Mouse (Mus musculus) midbrain, embryonic 16.5 days (tissue): ENCODE measurements around the gene Nucb1. TPM values are rescaled to one million over a fixed set of nuclear protein-coding genes. Genes with fewer than 3 reads are reported as not detected.
"Not testable (repeated sequence)": the region's sequence is repeated elsewhere in the genome, so short reads cannot be mapped to it uniquely, and the experiment has no call there.

Source experiments
- ATAC-seq: fragments of 200-750 bp; cut with Nextera tagmentation; 2 replicates; pipeline ENCODE4 v1.8.0; 2017; ENCODE audit warnings: moderate TSS enrichment
- H3K27ac ChIP-seq: fragments of 300-500 bp; sonication (generic); 2 replicates; pipeline ENCODE4 v1.5.1; 2014; ENCODE audit warnings: mild to moderate bottlenecking, low read length, mixed read lengths
- H3K27me3 ChIP-seq: fragments of 300-500 bp; sonication (generic); 2 replicates; pipeline ENCODE4 v1.6.1; 2014; ENCODE audit warnings: low read depth, low read length, mixed read lengths; ENCODE audit not compliant: control insufficient read depth, insufficient read depth
- H3K36me3 ChIP-seq: fragments of 300-500 bp; sonication (generic); 2 replicates; pipeline ENCODE4 v1.6.1; 2014; ENCODE audit warnings: mild to moderate bottlenecking, low read length, moderate library complexity, mixed read lengths; ENCODE audit not compliant: control insufficient read depth, insufficient read depth
- H3K4me1 ChIP-seq: fragments of 300-500 bp; sonication (generic); 2 replicates; pipeline ENCODE4 v1.6.1; 2014; ENCODE audit warnings: mild to moderate bottlenecking, low read length, mixed read lengths; ENCODE audit not compliant: control insufficient read depth, insufficient read depth
- H3K4me2 ChIP-seq: fragments of 300-500 bp; sonication (generic); 2 replicates; pipeline ENCODE4 v1.6.1; 2014; ENCODE audit warnings: mild to moderate bottlenecking, low read length, mixed read lengths
- H3K4me3 ChIP-seq: fragments of 300-500 bp; sonication (generic); 2 replicates; pipeline ENCODE4 v1.5.1; 2014; ENCODE audit warnings: low read depth, mild to moderate bottlenecking, low read length, moderate library complexity, mixed read lengths
- H3K9ac ChIP-seq: fragments of 300-500 bp; sonication (generic); 2 replicates; pipeline ENCODE4 v1.6.1; 2014; ENCODE audit warnings: low read depth, low read length, mixed read lengths
- H3K9me3 ChIP-seq: fragments of 300-500 bp; sonication (generic); replicated peaks from 2 replicates; pipeline ENCODE4 v1.6.1; 2014; ENCODE audit warnings: mild to moderate bottlenecking, low read length, mixed read lengths; ENCODE audit not compliant: control insufficient read depth, poor library complexity, severe bottlenecking
- WGBS: fragments of 180-500 bp; shearing (Covaris S2); extraction: QIAGEN DNeasy Blood & Tissue Kit; methylation state at CpG from one replicate; pipeline ENCODE4 v1.1.7; 2014; 5-methylcytosine and 5-hydroxymethylcytosine counted together
- polyA plus RNA-seq: library from polyadenylated mRNA; unstranded; fragments of >200 nt; fragmentation: Nextera tagmentation; extraction: Ambion mirVana; gene quantifications from 2 replicates; pipeline ENCODE4 v1.2.1, GENCODE M21; 2015

The Nucb1 gene
- polyA plus RNA-seq, 1 experiment from 2014 or later: 119 TPM

DNA sequence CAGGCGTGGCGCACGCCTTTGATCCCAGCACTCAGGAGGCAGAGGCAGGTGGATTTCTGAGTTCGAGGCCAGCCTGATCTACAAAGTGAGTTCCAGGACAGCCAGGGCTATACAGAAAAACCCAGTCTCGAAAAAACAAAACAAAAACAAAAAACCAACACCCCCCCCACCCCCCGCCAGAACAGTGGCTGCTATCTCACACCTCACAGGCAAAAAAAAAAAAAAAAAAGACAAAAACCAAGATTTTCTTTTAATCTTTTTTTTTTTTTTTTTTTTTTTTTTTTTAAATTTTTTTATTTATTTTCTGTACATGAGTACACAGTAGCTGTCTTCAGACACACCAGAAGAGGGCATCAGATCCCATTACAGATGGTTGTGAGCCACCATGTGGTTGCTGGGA is 17.0 kb upstream of the Nucb1 start:
- not testable (repeated sequence) for H3K4me2 ChIP-seq, H3K27ac ChIP-seq, H3K4me3 ChIP-seq, ATAC-seq, H3K36me3 ChIP-seq, H3K9me3 ChIP-seq, H3K27me3 ChIP-seq, H3K9ac ChIP-seq
- 96% methylated on average over 6 of the region's 6 CpGs for WGBS
- peaks cover 11% of the 10 kb centered on the region for H3K4me1 ChIP-seq

DNA sequence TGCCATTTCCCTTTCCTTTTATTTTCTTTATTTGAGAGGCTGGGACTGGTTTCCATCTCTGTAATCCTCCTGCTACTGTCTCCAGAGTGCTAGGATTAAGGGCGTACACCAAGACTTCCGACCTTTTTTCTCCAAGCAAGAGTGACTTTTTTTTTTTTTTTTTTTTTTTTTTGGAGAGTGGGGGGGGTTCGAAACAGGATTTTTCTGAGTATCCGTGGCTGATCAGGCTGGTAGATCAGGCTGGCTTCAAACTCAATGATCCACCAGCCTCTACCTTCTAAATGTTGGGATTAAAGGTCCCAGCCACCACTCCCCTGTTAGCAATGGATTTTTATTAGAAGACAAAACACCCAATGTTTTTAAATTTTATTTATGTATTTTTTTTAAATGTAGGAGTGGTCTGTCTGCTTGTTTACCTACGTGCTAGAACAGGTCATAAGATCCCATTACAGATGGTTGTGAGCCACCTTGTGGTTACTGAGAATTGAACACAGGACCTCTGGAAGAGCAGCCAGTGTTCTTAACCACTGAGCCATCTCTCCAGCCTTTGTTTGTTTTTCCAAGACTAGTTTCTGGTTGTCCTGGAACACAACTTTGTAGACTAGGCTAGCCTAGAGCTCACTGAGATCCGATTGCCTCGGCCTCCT is 16.4 kb upstream of the Nucb1 start:
- Histone ChIP-seq H3K27ac (peak overlapping the region; percentile 66; the same call in 1 of the 2 replicates), H3K36me3 (no peaks in the 10 kb centered on the region), H3K9me3 (no peaks in the 10 kb centered on the region), H3K4me2 (peak overlapping the region; percentile 84), H3K4me1 (peaks cover 11% of the 10 kb centered on the region), H3K27me3 (0 out of 2 replicates have a peak, but pooled peaks cover 2% of the 10 kb centered on the region), H3K4me3 (peak overlapping the region; percentile 66), H3K9ac (peak overlapping the region; percentile 78)
- 27% methylated on average over 7 of the region's 7 CpGs for WGBS
- no peak for ATAC-seq

DNA sequence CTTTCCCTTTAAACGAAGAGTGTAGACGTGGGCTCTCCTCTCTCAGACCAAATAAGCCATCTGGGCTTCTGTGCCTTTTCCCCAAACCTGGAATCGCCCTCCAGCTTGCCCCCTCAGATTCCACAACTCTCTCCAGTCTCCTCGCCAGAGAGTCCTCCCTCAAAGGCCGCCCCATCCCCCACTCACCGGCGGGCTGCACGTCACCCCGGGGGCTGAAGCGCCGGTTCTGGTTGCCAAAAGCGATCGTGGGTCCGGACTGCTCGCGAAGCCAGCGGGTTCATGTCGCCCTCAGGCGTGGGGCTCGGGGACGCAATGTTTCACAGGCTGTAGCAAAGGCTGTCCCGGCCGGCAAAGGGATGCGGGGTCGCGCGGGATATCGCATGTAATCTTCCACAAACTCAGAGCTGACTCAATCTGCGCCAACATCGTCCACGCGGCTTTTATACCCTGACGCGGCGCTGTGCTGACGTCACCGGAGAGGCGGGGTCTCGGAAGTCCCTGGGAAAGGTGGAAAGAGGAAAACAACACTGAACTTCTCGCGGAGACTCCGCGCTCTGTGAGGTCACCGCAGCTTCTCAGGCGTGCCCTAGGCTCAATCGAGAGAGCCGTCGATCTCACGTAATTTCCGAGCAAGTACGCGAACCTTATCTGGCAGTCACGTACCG is 15.7 kb upstream of the Nucb1 start, which contains the start of the genes Ppp1r15a and Plekha4:
Gene Ppp1r15a, minus strand, starts transcription at position 460 of the 665 bp plus-strand sequence.
Gene Plekha4, plus strand, starts transcription at position 522 of the 665 bp plus-strand sequence.
- H3K27me3 ChIP-seq: 0 out of 2 replicates have a peak, but pooled peaks cover 2% of the 10 kb centered on the region
- peak within 1 kb of the TSS; percentile 66 for H3K27ac ChIP-seq
- H3K36me3 ChIP-seq: no peaks in the 10 kb centered on the region
- peak within 1 kb of the TSS; percentile 84 for H3K4me2 ChIP-seq
- peak within 1 kb of the TSS; percentile 78 for H3K9ac ChIP-seq
- peak; percentile 67 for ATAC-seq
- peaks cover 13% of the 10 kb centered on the region for H3K4me1 ChIP-seq
- H3K4me3 ChIP-seq: peak within 1 kb of the TSS; percentile 66
- H3K9me3 ChIP-seq: no peaks in the 10 kb centered on the region
- under 1% methylated on average over 54 of the region's 54 CpGs for WGBS

DNA sequence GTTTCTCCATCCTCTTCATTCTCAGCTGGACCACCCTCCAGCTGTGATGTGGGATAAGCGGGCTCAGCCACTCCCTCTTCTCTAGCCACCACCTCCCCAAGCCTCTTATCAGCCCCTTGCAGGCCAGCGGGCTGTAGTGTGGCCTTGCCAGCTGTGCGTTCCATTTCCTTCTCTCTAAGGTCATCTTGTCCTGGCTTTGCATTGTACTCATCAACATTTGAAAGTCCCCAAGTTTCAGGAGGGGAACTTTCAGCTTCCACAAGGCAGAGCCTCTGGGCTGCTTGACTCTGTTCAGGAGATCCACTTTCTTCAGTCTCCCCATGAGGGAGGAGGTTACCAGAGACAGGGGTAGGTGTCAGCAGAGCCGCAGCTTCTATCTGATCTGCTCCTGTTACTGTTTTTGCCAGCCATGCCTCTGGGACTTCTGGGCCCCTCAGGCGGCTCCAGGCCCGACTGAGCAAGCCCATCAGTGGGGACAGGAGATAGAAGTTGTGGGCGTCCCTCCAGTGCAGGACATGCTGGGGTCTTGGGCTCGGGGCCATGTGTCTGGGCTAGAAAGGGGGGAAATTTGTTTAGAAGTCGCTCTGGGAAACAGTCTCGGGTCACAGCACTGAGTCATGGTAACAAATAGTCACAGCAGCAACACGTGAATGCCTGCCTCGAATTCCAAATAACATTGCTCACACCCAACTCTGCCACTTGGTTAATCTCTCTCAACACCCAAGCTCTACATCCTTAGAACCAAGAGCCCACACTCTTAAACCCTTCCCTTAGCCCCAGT is 14.8 kb upstream of the Nucb1 start:
- Histone ChIP-seq H3K4me3 (peak overlapping the region; percentile 66), H3K9ac (peak overlapping the region; percentile 78), H3K9me3 (no peaks in the 10 kb centered on the region), H3K4me1 (peaks cover 13% of the 10 kb centered on the region), H3K27me3 (no peaks in the 10 kb centered on the region), H3K27ac (peak overlapping the region; percentile 66), H3K4me2 (peak overlapping the region; percentile 84), H3K36me3 (no peaks in the 10 kb centered on the region)
- 29% methylated on average over 12 of the region's 12 CpGs for WGBS
- ATAC-seq: peak; percentile 7; the same call in 1 of the 2 replicates

DNA sequence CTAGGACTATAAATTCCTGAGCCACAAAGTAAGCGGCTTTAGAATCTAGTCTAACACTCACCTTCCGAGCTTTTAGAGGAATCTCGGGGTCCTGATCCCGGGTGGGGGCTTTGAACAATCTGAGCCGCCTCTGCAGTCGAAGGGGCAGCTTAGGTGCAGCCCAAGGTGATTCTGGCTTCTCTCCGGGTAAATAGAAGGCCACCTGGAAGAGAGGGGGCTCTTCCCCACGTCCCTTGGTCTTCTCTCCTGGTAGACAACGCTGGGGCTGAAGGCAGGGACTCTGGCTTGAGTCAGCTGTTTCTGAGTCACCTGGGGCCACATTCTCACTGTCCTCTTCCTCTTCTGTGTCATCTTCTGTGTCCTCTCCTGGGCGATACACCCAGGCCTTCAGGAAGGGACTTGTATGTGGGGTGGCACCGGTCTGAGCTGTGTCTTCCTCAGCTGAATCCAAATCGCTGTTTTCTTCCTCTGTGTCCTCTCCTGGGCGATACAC is 13.5 kb upstream of the Nucb1 start:
- Histone ChIP-seq H3K4me3 (no peak overlapping the region), H3K9ac (no peak overlapping the region; the same call in 1 of the 2 replicates), H3K4me1 (peaks cover 13% of the 10 kb centered on the region), H3K27ac (no peak overlapping the region), H3K36me3 (no peaks in the 10 kb centered on the region), H3K4me2 (no peak overlapping the region), H3K27me3 (no peaks in the 10 kb centered on the region), H3K9me3 (no peaks in the 10 kb centered on the region)
- WGBS: 89% methylated on average over 12 of the region's 13 CpGs
- ATAC-seq: no peak

DNA sequence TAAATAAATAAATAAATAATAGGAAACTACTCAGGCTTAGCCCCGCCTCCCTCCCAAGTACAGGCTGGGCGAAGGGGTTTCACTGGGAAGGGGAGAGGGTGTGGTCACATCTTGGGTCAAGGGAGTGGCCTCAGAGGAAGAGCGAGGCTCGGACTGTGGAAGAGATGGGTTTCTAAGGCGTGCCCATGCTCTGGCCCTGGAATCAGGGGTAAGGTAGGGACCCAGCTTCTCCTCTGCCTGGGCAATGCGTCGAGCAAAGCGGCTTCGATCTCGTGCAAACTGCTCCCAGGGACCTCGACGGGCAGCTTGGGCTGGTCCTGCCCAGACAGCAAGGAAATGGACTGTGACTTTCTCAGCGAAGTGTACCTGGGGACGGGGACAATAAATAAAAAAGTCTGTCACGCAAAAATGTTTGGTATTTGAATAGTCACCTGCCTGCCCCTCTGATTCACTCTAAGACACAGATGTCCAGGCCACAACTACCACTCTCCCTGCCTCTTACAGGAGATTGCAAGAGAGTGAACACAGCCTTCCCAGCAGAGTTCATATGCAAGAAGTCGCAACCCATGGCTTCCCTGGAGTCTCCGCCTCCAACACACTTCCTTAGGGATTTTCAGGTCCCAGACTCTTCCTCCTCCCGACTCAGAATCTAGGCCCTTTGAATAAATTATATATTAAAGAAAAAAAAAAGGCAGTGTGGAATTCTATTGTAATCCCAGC is 12.9 kb upstream of the Nucb1 start:
- no peak for ATAC-seq

DNA sequence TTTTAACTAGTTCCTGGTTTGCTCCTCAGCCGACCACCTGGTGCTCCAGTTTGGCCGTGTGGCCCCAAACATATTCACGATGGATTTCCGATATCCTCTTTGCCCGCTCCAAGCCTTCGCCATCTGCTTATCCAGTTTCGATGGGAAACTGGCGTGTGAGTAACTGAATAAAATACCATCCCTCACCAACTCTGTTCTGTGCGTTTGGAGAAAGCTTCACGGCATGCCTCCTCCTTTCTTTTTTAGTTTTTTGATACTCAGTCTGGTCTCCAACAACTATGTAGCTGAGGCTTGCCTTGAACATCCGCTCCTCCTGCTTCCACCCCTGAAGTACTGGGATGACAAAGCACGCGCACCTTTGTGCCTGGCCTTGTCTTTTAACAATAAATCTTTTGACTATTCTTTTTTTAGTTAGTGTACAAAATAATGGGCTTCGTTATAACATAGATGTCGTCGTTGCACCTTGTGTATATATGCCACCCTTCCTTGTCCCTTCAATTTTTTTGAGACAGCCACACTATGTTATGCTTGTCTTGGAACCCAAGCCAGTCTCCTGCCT is 12.1 kb upstream of the Nucb1 start:
- no peaks in the 10 kb centered on the region for H3K9me3 ChIP-seq
- H3K9ac ChIP-seq: peak overlapping the region; percentile 63; the same call in 1 of the 2 replicates
- H3K27ac ChIP-seq: no peak overlapping the region
- H3K4me2 ChIP-seq: peak overlapping the region; percentile 53
- ATAC-seq: no peak; the same call in 1 of the 2 replicates
- WGBS: 57% methylated on average over 16 of the region's 16 CpGs
- peak overlapping the region; percentile 44 for H3K4me3 ChIP-seq
- H3K27me3 ChIP-seq: no peaks in the 10 kb centered on the region
- no peaks in the 10 kb centered on the region for H3K36me3 ChIP-seq
- H3K4me1 ChIP-seq: peaks cover 13% of the 10 kb centered on the region

More for the DNA sequence above, 12.9 kb upstream of the Nucb1 start:
- Histone ChIP-seq H3K4me1 (peaks cover 13% of the 10 kb centered on the region), H3K27me3 (no peaks in the 10 kb centered on the region), H3K27ac (no peak overlapping the region), H3K9me3 (no peaks in the 10 kb centered on the region), H3K4me3 (no peak overlapping the region), H3K4me2 (no peak overlapping the region), H3K36me3 (no peaks in the 10 kb centered on the region), H3K9ac (no peak overlapping the region; the same call in 1 of the 2 replicates)
- WGBS: 74% methylated on average over 18 of the region's 18 CpGs

DNA sequence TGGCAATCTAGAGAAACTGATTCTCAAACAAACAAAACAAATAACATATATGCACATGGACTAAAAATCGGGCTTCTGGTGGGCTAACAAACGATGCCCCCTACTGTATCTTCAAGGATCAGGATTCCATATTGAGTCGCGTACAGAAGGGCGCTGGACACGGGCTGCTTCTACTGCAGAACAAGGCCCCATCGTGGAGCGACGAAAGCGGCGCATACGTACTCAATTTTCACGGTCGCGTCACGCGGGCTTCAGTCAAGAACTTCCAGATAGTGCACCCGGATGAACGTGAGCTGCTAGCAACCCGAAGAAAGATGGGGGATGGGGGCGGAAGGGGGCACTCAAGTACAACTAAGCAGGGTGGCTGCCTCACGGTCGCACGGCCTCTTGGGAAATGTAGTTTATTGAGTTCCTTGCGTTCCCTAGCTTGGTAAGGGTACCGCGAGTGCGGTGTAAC is 11.6 kb upstream of the Nucb1 start:
- peak; percentile 73 for ATAC-seq
- peak overlapping the region; percentile 63 for H3K9ac ChIP-seq
- WGBS: under 1% methylated on average over 28 of the region's 28 CpGs
- H3K9me3 ChIP-seq: no peaks in the 10 kb centered on the region
- H3K27me3 ChIP-seq: no peaks in the 10 kb centered on the region
- H3K4me3 ChIP-seq: peak overlapping the region; percentile 44
- peak overlapping the region; percentile 53 for H3K4me2 ChIP-seq
- no peaks in the 10 kb centered on the region for H3K36me3 ChIP-seq
- peaks cover 13% of the 10 kb centered on the region for H3K4me1 ChIP-seq
- peak overlapping the region; percentile 82 for H3K27ac ChIP-seq
